Mouse (Mus musculus) spleen, adult 2 months (tissue): ENCODE data around the gene Sar1a. TPM values are rescaled to one million over a fixed set of nuclear protein-coding genes. Genes with fewer than 3 reads are reported as not detected.

Experiments used
- DNase-seq, 2 experiments: peaks; one replicate each; pipeline versions ENCODE4 v3.0.0 to v3.0.0-alpha.2; 2012 to 2021; ENCODE audit warnings: low spot score in 2 of 2, low read depth in 1 of 2
- H3K27ac ChIP-seq: fragments of 200-500 bp; 2 replicates; pipeline ENCODE4 v1.5.1; 2012; ENCODE audit warnings: low read length, inconsistent platforms; ENCODE audit not compliant: insufficient read depth
- H3K27me3 ChIP-seq: fragments of 200-500 bp; 2 replicates; pipeline ENCODE4 v1.6.1; 2012; ENCODE audit warnings: mild to moderate bottlenecking, moderate library complexity, low read length, inconsistent platforms; ENCODE audit not compliant: control insufficient read depth, insufficient read depth
- H3K36me3 ChIP-seq: fragments of 200-500 bp; 2 replicates; pipeline ENCODE4 v1.6.1; 2012; ENCODE audit warnings: mild to moderate bottlenecking, low read length, inconsistent platforms; ENCODE audit not compliant: control insufficient read depth, insufficient read depth
- H3K4me1 ChIP-seq: fragments of 200-500 bp; 2 replicates; pipeline ENCODE4 v1.6.1; 2011; ENCODE audit warnings: inconsistent platforms; ENCODE audit not compliant: control insufficient read depth, insufficient read depth, insufficient read length
- H3K4me3 ChIP-seq: fragments of 200-500 bp; 2 replicates; pipeline ENCODE4 v1.5.1; 2011; ENCODE audit warnings: mild to moderate bottlenecking, inconsistent platforms; ENCODE audit not compliant: insufficient read depth, insufficient read length; ENCODE audit errors: extremely low read depth
- CTCF ChIP-seq: fragments of 200-500 bp; IDR thresholded peaks from 2 replicates; pipeline ENCODE4 v1.5.1; 2011; ENCODE audit warnings: mild to moderate bottlenecking, inconsistent platforms; ENCODE audit not compliant: insufficient read depth, insufficient read length, insufficient replicate concordance; ENCODE audit errors: extremely low read depth
- POLR2A ChIP-seq: fragments of 200-500 bp; IDR thresholded peaks from 2 replicates; pipeline ENCODE4 v1.6.1; 2011; ENCODE audit warnings: low read depth, low read length, inconsistent platforms
- WGBS: fragments of 180-500 bp; shearing (Covaris S2); methylation state at CpG from one replicate; pipeline ENCODE4 v1.1.7; 2018; 5-methylcytosine and 5-hydroxymethylcytosine counted together
- polyA plus RNA-seq: library from polyadenylated mRNA; depleted of rRNA; stranded (reverse); fragments of >200 nt; gene quantifications from 2 replicates; pipeline ENCODE4 v1.2.3, GENCODE M21; 2012

Gene Sar1a
- polyA plus RNA-seq, 1 experiment = 42.7 TPM

- WGBS = 88% methylated on average over 6 of the region's 6 CpGs
- Histone ChIP-seq H3K4me1 (no peaks in the 10 kb centered on the region), H3K27ac (no peak overlapping the region), H3K4me3 (no peak overlapping the region), H3K36me3 (no peaks in the 10 kb centered on the region), H3K27me3 (no peaks in the 10 kb centered on the region)
- no peak for TF ChIP-seq POLR2A
- TF ChIP-seq CTCF = no peak
- no peak for DNase-seq
Measured at GRCm38 (mm10) chr10:61730171-61730570, 50.1 kb downstream of the Sar1a start.

GRCm38 (mm10) chr10:61734377-61734776, 54.3 kb downstream of the Sar1a start:
- peak; percentile 50; the same call in 1 of the 2 replicates for TF ChIP-seq CTCF
- TF ChIP-seq POLR2A = no peak
- no peak for DNase-seq
- Histone ChIP-seq H3K4me3 (no peak overlapping the region), H3K27ac (no peak overlapping the region), H3K4me1 (no peaks in the 10 kb centered on the region), H3K27me3 (no peaks in the 10 kb centered on the region), H3K36me3 (no peaks in the 10 kb centered on the region)
- WGBS = 50% methylated on average over 3 of the region's 3 CpGs

- Histone ChIP-seq H3K4me3 (no peak overlapping the region), H3K36me3 (no peaks in the 10 kb centered on the region), H3K4me1 (no peaks in the 10 kb centered on the region), H3K27ac (no peak overlapping the region), H3K27me3 (no peaks in the 10 kb centered on the region)
- no peak for TF ChIP-seq CTCF
- TF ChIP-seq POLR2A = no peak
- no peak for DNase-seq
- WGBS = 84% methylated on average over 10 of the region's 10 CpGs
Measured at GRCm38 (mm10) chr10:61736671-61737078, 56.6 kb downstream of the Sar1a start.

GRCm38 (mm10) chr10:61737537-61737936, 57.4 kb downstream of the Sar1a start:
- Histone ChIP-seq H3K27me3 (no peaks in the 10 kb centered on the region), H3K36me3 (no peaks in the 10 kb centered on the region), H3K4me1 (no peaks in the 10 kb centered on the region), H3K27ac (no peak overlapping the region), H3K4me3 (no peak overlapping the region)
- 92% methylated on average over 1 of the region's 1 CpGs for WGBS
- TF ChIP-seq CTCF = no peak
- no peak for TF ChIP-seq POLR2A
- DNase-seq = no peak

- Histone ChIP-seq H3K27me3 (no peaks in the 10 kb centered on the region), H3K36me3 (no peaks in the 10 kb centered on the region), H3K4me1 (no peaks in the 10 kb centered on the region), H3K27ac (no peak overlapping the region), H3K4me3 (no peak overlapping the region)
- 86% methylated on average over 4 of the region's 4 CpGs for WGBS
- no peak for DNase-seq
- TF ChIP-seq CTCF = no peak
- no peak for TF ChIP-seq POLR2A
Measured at GRCm38 (mm10) chr10:61738126-61738525, 58.0 kb downstream of the Sar1a start.

- no peak for DNase-seq
- TF ChIP-seq POLR2A (no peak), CTCF (no peak)
- Histone ChIP-seq H3K27me3 (no peaks in the 10 kb centered on the region), H3K27ac (no peak overlapping the region), H3K4me1 (no peaks in the 10 kb centered on the region), H3K4me3 (no peak overlapping the region), H3K36me3 (no peaks in the 10 kb centered on the region)
- 76% methylated on average over 1 of the region's 1 CpGs for WGBS
Measured at GRCm38 (mm10) chr10:61741306-61741705, 61.2 kb downstream of the Sar1a start.

GRCm38 (mm10) chr10:61741873-61742272, 61.8 kb downstream of the Sar1a start:
- no peak for DNase-seq
- H3K4me1 ChIP-seq = no peaks in the 10 kb centered on the region
- TF ChIP-seq POLR2A (no peak), CTCF (no peak)
- no peak overlapping the region for H3K4me3 ChIP-seq
- H3K27ac ChIP-seq = no peak overlapping the region
- no peaks in the 10 kb centered on the region for H3K27me3 ChIP-seq
- no peaks in the 10 kb centered on the region for H3K36me3 ChIP-seq
- 80% methylated on average over 4 of the region's 4 CpGs for WGBS
